Mouse (Mus musculus) ES-E14 (cell line): ENCODE results near the gene Urb2. TPM values are rescaled to one million over a fixed set of nuclear protein-coding genes. Genes with fewer than 3 reads are reported as not detected.

ENCODE experiments used
- DNase-seq: peaks from one replicate; pipeline ENCODE4 v3.0.0-alpha.2; 2013; ENCODE audit warnings: low read depth, low spot score
- H3K27ac ChIP-seq: 2 replicates; pipeline ENCODE4 v1.5.1; 2012; ENCODE audit warnings: low read depth, mild to moderate bottlenecking, low read length, moderate library complexity, mixed read lengths; ENCODE audit not compliant: poor library complexity, insufficient read depth, severe bottlenecking
- H3K36me3 ChIP-seq: 2 replicates; pipeline ENCODE4 v1.6.1; 2012; ENCODE audit warnings: mild to moderate bottlenecking, low read length, moderate library complexity, mixed read lengths; ENCODE audit not compliant: control insufficient read depth, poor library complexity, insufficient read depth, severe bottlenecking
- H3K4me1 ChIP-seq, 2 experiments: fragments of 150-350 bp in 1 of 2; sonication (generic) in 1 of 2; 2 replicates each; pipeline ENCODE4 v1.6.1; 2012; ENCODE audit warnings: low read length in 2 of 2, mild to moderate bottlenecking in 1 of 2, mixed read lengths in 1 of 2; ENCODE audit not compliant: control insufficient read depth in 2 of 2, insufficient read depth in 2 of 2, poor library complexity in 1 of 2
- H3K4me3 ChIP-seq, 2 experiments: fragments of 150-350 bp in 1 of 2; sonication (generic) in 1 of 2; 2 replicates each; pipeline ENCODE4 v1.5.1; 2012; ENCODE audit warnings: low read length in 2 of 2, low read depth in 1 of 2, mild to moderate bottlenecking in 1 of 2, mixed read lengths in 1 of 2; ENCODE audit not compliant: insufficient read depth in 1 of 2, poor library complexity in 1 of 2, severe bottlenecking in 1 of 2
- H3K9ac ChIP-seq: 2 replicates; pipeline ENCODE4 v1.6.1; 2012; ENCODE audit warnings: low read depth, mild to moderate bottlenecking, low read length, mixed read lengths; ENCODE audit not compliant: poor library complexity, insufficient read depth, severe bottlenecking
- H3K9me3 ChIP-seq: fragments of 150-350 bp; sonication (generic); 2 replicates; pipeline ENCODE4 v1.6.1; 2012; ENCODE audit warnings: low read depth, mild to moderate bottlenecking, low read length; ENCODE audit not compliant: control insufficient read depth, insufficient read depth
- CHD2 ChIP-seq: IDR thresholded peaks from 2 replicates; pipeline ENCODE4 v1.6.1; 2014; ENCODE audit warnings: mild to moderate bottlenecking, low read depth, low read length, inconsistent platforms
- HCFC1 ChIP-seq: IDR thresholded peaks from 2 replicates; pipeline ENCODE4 v1.6.1; 2012; ENCODE audit warnings: low read length, inconsistent platforms, borderline replicate concordance; ENCODE audit not compliant: insufficient read depth
- MAFK ChIP-seq: IDR thresholded peaks from 2 replicates; pipeline ENCODE4 v1.6.1; 2014; ENCODE audit warnings: mild to moderate bottlenecking, low read depth, low read length, inconsistent platforms; ENCODE audit not compliant: insufficient read depth
- ZC3H11A ChIP-seq: IDR thresholded peaks from 2 replicates; pipeline ENCODE4 v1.6.1; 2012; ENCODE audit warnings: low read depth, mild to moderate bottlenecking, inconsistent platforms, low read length, borderline replicate concordance
- ZNF384 ChIP-seq: IDR thresholded peaks from 2 replicates; pipeline ENCODE4 v1.6.1; 2012; ENCODE audit warnings: low read depth, low read length, inconsistent platforms
- in situ Hi-C, 2 experiments: fragments of 600-800 bp; cut with MboI; formaldehyde crosslinking; loops; one replicate each; pipeline ENCODE4 v1.15.1; 2025; ENCODE audit warnings: low sequenced_read_pairs in 2 of 2, inconsistent platforms in 1 of 2; ENCODE audit not compliant: unreplicated experiment in 2 of 2
- total RNA-seq: library from RNA; depleted of rRNA; stranded (reverse); fragments of 300-350 nt; gene quantifications from 2 replicates; pipeline ENCODE4 v1.2.3, GENCODE M21; 2012

Urb2 gene
- total RNA-seq, 1 experiment: 80.0 TPM

DNA sequence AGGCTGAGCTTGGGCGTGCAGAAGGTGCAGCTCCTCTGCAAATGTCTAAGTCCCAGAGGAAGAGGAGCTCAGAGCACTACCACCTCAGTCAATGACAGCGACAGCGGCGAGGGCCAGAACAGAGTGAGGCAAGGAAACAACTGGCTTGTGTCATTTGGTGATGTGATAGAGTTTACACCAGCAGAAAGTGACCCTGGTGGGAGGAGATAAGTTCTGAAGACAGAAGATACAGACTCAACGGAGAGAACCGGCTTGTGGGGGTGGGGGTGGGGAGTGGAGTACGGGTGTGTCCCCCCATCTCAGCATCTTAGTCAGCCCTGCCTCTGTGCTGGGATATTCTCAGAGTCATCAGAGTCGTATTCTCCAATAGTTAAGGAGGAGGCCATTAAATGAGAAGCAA is 56.1 kb downstream of the Urb2 start:
- Histone ChIP-seq H3K9ac (no peak overlapping the region), H3K9me3 (no peaks in the 10 kb centered on the region), H3K36me3 (no peaks in the 10 kb centered on the region), H3K4me3 (no peak overlapping the region), H3K27ac (no peak overlapping the region), H3K4me1 (no peaks in the 10 kb centered on the region)
- TF ChIP-seq ZNF384 (no peak), HCFC1 (no peak), ZC3H11A (no peak), MAFK (no peak), CHD2 (no peak)
- no peak for DNase-seq
- in situ Hi-C loops: no loop called here

DNA sequence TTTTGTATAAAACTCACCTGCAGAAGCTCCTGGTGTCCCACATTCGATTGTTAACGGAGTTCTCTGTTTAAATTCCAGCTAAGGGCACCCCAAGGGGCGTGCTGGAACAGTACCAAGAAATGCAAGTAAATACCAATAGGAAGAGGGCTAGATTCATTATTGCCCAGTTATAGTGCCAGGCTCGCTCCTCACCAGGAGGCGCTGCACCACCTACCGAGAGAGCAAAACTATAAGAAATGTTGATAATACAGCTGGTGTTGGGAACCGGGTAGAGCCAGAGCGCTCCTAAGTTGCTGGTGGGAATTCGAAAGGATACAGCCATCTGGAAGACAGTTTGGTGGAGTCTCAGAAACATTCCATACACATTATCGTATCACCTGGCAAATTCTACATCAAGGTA is 56.7 kb downstream of the Urb2 start:
- H3K36me3 ChIP-seq: no peaks in the 10 kb centered on the region
- no peak for TF ChIP-seq ZC3H11A
- no peak for TF ChIP-seq CHD2
- no peak for TF ChIP-seq HCFC1
- 0 out of 2 replicates have a peak, but pooled peaks have one; percentile 10 for TF ChIP-seq ZNF384
- TF ChIP-seq MAFK: no peak
- no peak overlapping the region for H3K4me3 ChIP-seq
- in situ Hi-C loops: no loop called here
- no peak overlapping the region for H3K9ac ChIP-seq
- DNase-seq: no peak
- no peaks in the 10 kb centered on the region for H3K4me1 ChIP-seq
- H3K9me3 ChIP-seq: no peaks in the 10 kb centered on the region
- no peak overlapping the region for H3K27ac ChIP-seq

DNA sequence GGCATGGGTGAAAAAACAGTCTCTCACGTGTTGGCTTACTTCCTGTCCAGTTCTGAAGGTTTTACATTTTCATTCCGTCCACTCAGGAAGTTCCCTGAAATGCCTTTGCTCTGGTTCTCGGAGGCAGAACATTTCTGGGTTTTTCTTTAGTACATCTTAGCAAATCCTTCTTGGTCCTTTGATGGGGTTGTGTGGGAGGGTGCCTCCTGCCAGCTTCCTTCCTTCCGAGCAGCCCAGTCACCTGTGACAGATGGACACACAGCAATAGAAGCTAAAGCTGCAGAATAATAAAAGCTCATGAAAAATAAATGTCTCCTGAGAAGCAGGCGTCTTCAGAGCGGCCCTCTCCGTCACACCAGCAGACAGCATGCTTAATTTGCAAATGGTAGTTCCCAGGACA is 57.7 kb downstream of the Urb2 start:
- Histone ChIP-seq H3K4me3 (no peak overlapping the region), H3K36me3 (no peaks in the 10 kb centered on the region), H3K9ac (no peak overlapping the region), H3K4me1 (no peaks in the 10 kb centered on the region), H3K27ac (no peak overlapping the region), H3K9me3 (no peaks in the 10 kb centered on the region)
- DNase-seq: no peak
- TF ChIP-seq CHD2: no peak
- in situ Hi-C loops: no loop called here

DNA sequence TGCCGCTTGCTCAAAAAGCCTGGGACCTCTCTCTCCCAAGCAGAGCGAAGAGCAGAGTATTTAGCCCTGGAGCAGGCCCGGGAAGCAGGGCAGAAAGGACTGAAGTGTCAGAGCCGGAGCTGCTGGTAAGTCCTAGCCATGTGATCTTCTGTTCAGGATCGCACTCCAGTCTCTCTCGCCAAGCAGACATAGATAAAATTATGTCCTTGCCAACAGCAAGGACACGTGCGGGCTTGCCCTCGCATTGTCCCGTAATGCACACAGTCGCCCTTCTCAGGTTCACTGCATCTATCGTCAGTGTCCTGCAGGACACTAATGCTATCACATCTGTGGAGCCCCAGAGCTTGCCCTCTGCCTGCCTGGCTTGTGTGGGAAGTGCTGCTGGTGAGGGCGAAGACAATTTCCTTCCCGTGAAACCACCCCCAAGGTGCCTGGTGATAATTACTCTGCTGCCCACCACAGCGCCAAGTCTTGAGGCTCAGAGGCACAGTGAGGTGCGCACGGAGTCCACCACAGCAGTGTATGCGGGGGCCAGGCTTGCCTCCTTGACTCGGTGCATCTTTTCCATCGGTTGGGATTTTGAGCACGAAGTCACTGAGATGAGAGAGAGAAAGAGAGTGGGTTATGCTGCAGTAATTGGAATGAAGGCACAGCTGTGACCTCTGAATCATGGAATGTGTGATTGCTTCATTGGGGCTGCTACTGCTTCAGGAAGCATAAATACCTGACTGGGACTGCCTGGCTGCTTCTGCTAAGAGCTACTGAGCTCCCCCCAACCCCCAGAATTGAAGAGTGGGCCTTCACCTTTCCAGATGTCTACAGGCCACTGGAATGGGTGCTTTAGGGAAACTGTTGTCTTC is 59.4 kb downstream of the Urb2 start:
- in situ Hi-C loops: no loop called here
- no peak for DNase-seq
- Histone ChIP-seq H3K27ac (no peak overlapping the region), H3K9ac (no peak overlapping the region), H3K4me3 (no peak overlapping the region), H3K9me3 (no peaks in the 10 kb centered on the region), H3K4me1 (no peaks in the 10 kb centered on the region), H3K36me3 (no peaks in the 10 kb centered on the region)
- TF ChIP-seq MAFK (no peak), ZC3H11A (no peak), HCFC1 (no peak), CHD2 (no peak), ZNF384 (no peak)
